Mouse (Mus musculus): ENCODE data around the gene Adrm1.

- TF ChIP-seq POLR2A (IDR thresholded peaks at IDR 0.05; ENCODE audit: borderline replicate concordance, low read depth, low read length): no peak
- TF ChIP-seq CTCF (IDR thresholded peaks at IDR 0.05; ENCODE audit: low read depth, low read length): no peak
Observed at GRCm38 (mm10) chr2:180218677-180219076, 47.4 kb downstream of the Adrm1 start.
